Mouse (Mus musculus): Measurements from ENCODE around the gene Kntc1.

GRCm38 (mm10) chr5:123773441-123773840, 23.9 kb downstream of the Kntc1 start:
- TF ChIP-seq POLR2A (IDR thresholded peaks at IDR 0.05; ENCODE audit: borderline replicate concordance, insufficient read depth, low read length) (no peak), CTCF (IDR thresholded peaks at IDR 0.05; ENCODE audit: borderline replicate concordance, insufficient read depth, low read depth, low read length) (no peak)

Measured in cerebellum, adult 2 months (tissue).